Mouse (Mus musculus) olfactory bulb, adult 2 months (tissue): ENCODE data around the gene Dis3l2. TPM values are rescaled to one million over a fixed set of nuclear protein-coding genes. Genes with fewer than 3 reads are reported as not detected.
A peak's percentile ranks its signal among the peaks of the same experiment; 100 is the strongest.

ENCODE experiments used
- H3K27ac ChIP-seq: fragments of 200-500 bp; 2 replicates; pipeline ENCODE4 v1.5.1; 2012; ENCODE audit warnings: low read depth, low read length; ENCODE audit not compliant: insufficient read depth
- H3K4me1 ChIP-seq: fragments of 200-500 bp; 2 replicates; pipeline ENCODE4 v1.6.1; 2012; ENCODE audit warnings: low read length; ENCODE audit not compliant: control insufficient read depth, insufficient read depth
- H3K4me3 ChIP-seq: fragments of 200-500 bp; 2 replicates; pipeline ENCODE4 v1.5.1; 2012; ENCODE audit warnings: mild to moderate bottlenecking, low read depth, low read length, moderate library complexity; ENCODE audit not compliant: insufficient read depth
- CTCF ChIP-seq: fragments of 200-500 bp; IDR thresholded peaks from 2 replicates; pipeline ENCODE4 v1.5.1; 2012; ENCODE audit warnings: low read depth, mild to moderate bottlenecking, low read length, moderate library complexity; ENCODE audit not compliant: insufficient read depth
- POLR2A ChIP-seq: fragments of 200-500 bp; IDR thresholded peaks from 2 replicates; pipeline ENCODE4 v1.6.1; 2012; ENCODE audit warnings: mild to moderate bottlenecking, low read depth, low read length, moderate library complexity; ENCODE audit not compliant: insufficient read depth
- WGBS: fragments of 180-500 bp; shearing (Covaris S2); methylation state at CpG from one replicate; pipeline ENCODE4 v1.1.7; 2018; 5-methylcytosine and 5-hydroxymethylcytosine counted together
- polyA plus RNA-seq: library from polyadenylated mRNA; stranded (reverse); fragments of >200 nt; gene quantifications from 2 replicates; pipeline ENCODE4 v1.2.4, GENCODE M21; 2012; ENCODE audit warnings: low replicate concordance; ENCODE audit not compliant: missing spikeins, insufficient read depth, insufficient read length

The Dis3l2 gene
- polyA plus RNA-seq, 1 experiment: not detected

DNA sequence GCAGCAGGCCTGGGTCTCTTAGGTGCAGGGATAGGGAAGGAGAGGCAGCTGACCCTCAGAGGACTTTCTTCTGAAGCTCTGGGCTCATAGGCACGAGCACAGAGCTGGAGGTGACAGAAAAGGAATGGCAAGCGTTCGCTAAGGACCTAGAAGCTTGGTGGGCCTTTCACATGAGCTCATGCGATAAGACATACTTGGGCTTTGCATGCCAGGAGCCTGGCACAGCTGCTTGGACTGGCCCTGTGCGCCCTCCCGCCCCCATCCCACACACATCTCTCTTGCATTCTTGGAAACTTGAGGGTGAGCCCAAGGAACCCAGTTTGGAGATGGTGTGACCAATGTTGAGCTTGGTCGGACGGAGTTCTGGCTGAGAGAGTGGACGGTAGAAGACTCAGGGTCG, 24.9 kb upstream of the Dis3l2 start:
- Histone ChIP-seq H3K4me3 (no peak overlapping the region), H3K4me1 (peaks cover 3% of the 10 kb centered on the region; the same call in 1 of the 2 replicates), H3K27ac (no peak overlapping the region)
- WGBS: 90% methylated on average over 10 of the region's 10 CpGs
- TF ChIP-seq POLR2A (no peak), CTCF (no peak)

DNA sequence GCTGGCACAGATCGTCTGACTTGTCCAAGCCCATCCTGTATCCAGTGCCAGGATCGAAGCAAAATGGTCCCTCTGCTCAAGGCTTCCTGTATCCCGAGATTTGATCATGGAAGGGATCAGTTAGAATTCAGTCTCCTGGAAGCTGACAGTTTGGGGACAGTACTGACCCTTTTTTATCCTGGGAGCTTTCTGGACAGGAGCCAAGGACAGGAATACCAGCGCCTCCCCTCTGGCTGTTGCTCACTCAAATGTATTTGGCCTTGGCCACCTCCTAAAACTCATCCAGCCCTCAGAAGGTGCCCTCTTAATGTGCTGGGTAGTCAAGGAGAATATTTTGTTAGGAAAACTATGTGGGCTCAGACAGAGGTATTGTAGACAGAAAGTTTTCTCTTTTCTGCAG, 16.4 kb upstream of the Dis3l2 start:
- 70% methylated on average over 4 of the region's 4 CpGs for WGBS
- TF ChIP-seq POLR2A (no peak), CTCF (no peak)
- Histone ChIP-seq H3K4me1 (no peaks in the 10 kb centered on the region), H3K27ac (no peak overlapping the region), H3K4me3 (no peak overlapping the region)

DNA sequence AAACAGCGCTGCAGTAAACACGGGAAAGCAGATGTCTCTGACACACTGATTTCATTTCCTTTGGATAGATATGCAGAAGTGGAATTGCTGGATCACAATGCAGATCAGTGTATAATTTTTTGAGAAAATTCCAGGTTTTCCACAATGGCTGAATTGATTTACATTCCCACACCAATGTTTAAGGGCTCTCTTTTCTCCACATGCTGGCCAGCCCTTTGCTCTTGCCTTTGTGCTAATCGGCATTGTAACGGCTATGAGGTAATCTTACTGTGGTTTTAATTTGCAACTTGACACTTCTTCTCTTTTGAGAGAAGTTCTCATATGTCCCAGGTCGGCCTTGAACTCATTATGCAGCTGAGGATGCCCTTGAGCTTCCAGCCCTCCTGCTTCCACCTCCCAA, 12.6 kb upstream of the Dis3l2 start:
- H3K4me1 ChIP-seq: no peaks in the 10 kb centered on the region
- WGBS: 50% methylated on average over 5 of the region's 5 CpGs

DNA sequence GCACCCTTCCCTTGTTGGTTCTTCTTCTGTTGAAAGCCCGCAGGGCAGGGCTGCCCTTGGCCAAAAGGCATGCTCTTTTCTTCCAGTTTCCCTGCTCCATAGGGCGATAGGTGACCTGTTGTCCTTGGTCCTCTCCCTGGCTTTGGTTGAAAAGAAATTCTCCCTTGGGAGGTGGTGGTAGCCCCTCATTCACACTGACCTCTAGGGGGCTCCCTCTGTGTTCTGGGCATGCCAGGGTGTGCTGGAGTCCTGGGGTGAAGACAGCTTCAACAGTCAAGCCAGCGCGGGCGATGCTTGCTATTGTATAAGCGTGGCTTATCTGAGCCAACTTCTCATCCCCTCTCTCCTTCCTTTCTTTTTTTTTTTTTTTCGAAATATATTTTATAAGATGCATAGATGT, 6.7 kb upstream of the Dis3l2 start:
- TF ChIP-seq POLR2A (no peak), CTCF (no peak)
- H3K27ac ChIP-seq: no peak overlapping the region
- no peak overlapping the region for H3K4me3 ChIP-seq
- WGBS: 49% methylated on average over 7 of the region's 7 CpGs
- H3K4me1 ChIP-seq: no peaks in the 10 kb centered on the region

More for the DNA sequence above, 12.6 kb upstream of the Dis3l2 start:
- no peak for TF ChIP-seq CTCF
- no peak overlapping the region for H3K27ac ChIP-seq
- no peak overlapping the region for H3K4me3 ChIP-seq

DNA sequence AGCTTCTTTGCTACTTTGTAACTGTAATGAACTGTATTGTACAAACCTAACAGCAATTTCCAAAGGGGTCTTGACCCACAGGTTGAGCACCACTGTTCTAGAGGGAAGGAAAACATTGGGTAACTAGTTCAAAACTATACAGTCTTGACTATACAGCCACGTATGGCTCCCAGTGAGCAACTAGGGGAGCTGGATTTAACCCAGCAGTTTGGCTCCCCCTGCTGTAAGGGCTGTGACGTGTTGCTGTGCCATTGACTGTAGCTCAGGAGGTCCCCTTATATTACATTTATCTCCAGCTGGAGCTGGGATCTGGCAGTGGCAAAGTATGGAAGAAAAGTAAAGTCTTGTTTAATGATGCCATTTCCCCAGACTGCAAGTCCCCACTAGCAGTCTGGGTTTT, 4.9 kb upstream of the Dis3l2 start:
- no peaks in the 10 kb centered on the region for H3K4me1 ChIP-seq
- no peak overlapping the region for H3K27ac ChIP-seq
- 43% methylated on average over 2 of the region's 2 CpGs for WGBS
- TF ChIP-seq POLR2A (no peak), CTCF (no peak)
- H3K4me3 ChIP-seq: no peak overlapping the region

DNA sequence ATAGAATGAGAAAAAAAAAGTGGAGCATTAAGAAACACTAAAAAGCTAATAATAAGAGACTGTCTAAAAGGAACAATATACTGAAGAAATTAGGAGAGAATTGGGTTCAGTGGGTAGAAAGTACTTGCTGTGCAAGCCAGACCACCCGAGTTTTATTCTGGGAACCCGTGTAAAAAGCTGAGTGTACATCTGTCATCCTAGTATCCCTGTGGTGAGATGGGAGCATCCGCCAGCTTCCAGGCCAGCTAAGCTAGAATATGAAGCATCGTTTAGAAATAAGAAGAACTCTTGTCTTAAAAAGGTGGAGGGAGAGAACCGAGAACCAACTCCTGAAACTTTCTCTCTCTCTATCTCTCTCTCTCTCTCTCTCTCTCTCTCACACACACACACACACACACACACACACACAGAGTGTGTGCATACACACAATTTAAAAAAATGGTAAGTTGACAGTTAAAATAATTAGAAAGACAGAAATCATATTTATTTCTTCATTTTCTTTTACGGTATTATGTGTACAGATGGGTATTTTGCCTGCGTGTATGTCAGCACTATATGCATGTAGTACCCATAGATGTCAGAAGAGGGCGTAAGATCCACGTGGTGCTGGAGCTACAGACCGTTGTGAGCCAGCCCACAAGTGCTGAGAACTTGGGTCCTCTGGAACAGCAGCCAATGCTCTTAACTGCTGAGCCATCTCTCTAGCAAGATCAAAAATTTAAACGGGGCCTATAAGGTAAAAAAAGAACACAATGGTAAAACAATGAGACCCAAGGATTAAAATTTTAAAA, 4.1 kb upstream of the Dis3l2 start:
- Histone ChIP-seq H3K4me3 (no peak overlapping the region), H3K27ac (no peak overlapping the region), H3K4me1 (no peaks in the 10 kb centered on the region)
- TF ChIP-seq CTCF: no peak
- TF ChIP-seq POLR2A: no peak
- WGBS: 65% methylated on average over 11 of the region's 11 CpGs

DNA sequence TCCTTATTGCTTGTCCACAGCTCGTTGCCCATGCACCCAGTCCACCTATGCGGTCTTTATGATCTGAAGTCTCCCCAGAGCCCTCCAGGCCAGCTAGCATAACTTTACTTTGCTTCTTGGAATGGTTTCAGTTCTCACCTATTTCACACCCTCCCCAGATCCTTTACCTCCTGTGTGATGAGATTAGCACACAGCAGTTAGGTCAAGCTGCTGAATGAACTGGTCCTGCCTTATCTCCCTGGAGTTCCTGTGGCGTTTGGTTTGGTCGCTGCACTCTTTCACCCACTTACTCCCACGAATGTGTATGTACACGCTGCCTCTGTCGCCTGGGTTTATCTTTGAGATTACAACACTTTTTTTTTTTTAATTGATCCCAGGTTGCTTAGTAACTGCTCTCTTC, 3.2 kb upstream of the Dis3l2 start:
- Histone ChIP-seq H3K4me1 (peaks cover 1% of the 10 kb centered on the region), H3K4me3 (no peak overlapping the region), H3K27ac (no peak overlapping the region)
- TF ChIP-seq POLR2A: no peak
- no peak for TF ChIP-seq CTCF
- 84% methylated on average over 7 of the region's 7 CpGs for WGBS

DNA sequence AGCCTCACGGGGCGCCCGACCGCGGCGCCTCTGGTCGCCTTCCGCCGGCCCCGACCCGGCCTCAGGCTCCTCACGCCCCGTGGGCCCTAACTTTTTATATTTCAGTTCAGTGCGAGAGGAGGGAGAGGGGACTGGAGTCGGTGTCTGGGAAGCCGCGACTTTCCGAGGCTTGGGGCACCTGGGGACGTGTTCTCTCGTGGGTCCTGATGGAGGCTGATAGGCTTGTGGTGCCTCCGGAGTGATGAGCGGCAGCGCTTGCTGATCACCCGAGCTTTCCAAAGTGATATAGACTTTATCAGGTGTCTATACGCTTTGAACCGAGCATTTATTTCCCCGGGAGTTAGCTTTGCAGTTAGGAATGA, 338 bp downstream of the Dis3l2 start:
- Histone ChIP-seq H3K4me1 (peaks cover 6% of the 10 kb centered on the region), H3K4me3 (peak overlapping the region; percentile 83), H3K27ac (0 out of 2 replicates have a peak overlapping the region, but pooled peaks have one; percentile 7)
- no peak; the same call in 1 of the 2 replicates for TF ChIP-seq POLR2A
- TF ChIP-seq CTCF: no peak
- under 1% methylated on average over 27 of the region's 27 CpGs for WGBS

DNA sequence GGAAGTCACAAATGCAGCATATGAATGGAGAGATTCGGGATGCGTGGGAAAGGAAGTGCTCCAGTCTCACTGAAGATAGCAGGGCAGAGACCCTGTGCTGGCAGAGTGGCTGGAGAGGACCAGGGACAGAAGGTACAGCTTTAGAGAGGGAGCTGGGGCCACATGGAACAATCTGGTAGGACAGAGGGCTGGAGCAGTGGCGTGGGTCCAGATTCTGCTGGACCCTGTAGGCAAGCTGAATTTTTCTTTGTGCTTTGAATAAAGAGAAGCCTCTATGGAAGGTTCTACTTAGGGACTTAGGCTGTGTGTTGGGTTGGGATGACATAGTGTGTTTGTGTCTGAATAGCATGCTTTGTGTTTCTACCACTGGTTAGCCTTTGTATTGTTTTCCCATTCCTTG, 1.9 kb downstream of the Dis3l2 start:
- 64% methylated on average over 3 of the region's 3 CpGs for WGBS
- TF ChIP-seq POLR2A: no peak
- no peak for TF ChIP-seq CTCF
- Histone ChIP-seq H3K4me1 (peaks cover 6% of the 10 kb centered on the region), H3K4me3 (no peak overlapping the region), H3K27ac (no peak overlapping the region)
